Mouse (Mus musculus) cerebellum, adult 8-10 months (tissue): ENCODE data around the gene Lgals8.

ENCODE experiments used
- DNase-seq: peaks from one replicate; pipeline ENCODE4 v3.0.0; 2022

Gene Lgals8

DNA sequence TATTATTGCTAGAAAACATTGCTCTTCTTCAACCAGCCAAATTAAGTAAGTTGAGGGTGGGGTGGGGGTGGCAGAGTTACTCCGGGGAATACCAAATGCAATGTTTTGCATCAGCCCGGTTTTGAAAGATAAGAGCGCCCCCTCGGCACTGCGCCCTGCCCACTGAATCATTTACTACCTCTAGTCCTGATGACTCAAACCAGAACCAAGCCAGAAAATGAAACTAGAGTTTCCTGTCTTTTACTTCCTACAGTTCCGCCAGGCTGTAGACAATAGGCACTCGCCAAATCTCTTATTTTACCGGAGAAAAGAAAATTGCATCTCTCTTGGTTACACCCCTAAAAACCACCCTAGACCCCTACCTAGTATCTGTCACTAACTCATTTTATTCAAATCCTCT, 4.3 kb downstream of the Lgals8 start:
- DNase-seq = peak; percentile 30

DNA sequence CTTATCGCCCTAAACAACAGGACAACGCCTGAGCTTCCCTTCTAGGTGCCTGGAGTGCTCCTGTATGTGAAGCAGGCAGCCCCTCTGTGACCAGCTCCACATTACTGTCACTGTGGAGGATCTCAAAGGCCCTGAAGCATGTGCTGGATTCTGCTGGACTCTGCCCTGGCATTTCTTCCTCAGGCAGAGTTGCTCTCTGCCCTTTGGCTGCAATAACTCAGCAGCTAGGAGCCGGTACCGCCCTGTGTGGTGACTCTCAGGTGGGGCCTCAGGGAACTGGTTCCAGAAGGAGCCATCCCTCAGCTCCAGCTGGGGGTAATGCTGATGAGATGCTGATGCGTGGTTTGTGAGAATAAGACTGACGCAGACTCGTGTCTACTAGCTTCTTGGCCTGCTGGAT, 8.0 kb downstream of the Lgals8 start:
- no peak for DNase-seq

DNA sequence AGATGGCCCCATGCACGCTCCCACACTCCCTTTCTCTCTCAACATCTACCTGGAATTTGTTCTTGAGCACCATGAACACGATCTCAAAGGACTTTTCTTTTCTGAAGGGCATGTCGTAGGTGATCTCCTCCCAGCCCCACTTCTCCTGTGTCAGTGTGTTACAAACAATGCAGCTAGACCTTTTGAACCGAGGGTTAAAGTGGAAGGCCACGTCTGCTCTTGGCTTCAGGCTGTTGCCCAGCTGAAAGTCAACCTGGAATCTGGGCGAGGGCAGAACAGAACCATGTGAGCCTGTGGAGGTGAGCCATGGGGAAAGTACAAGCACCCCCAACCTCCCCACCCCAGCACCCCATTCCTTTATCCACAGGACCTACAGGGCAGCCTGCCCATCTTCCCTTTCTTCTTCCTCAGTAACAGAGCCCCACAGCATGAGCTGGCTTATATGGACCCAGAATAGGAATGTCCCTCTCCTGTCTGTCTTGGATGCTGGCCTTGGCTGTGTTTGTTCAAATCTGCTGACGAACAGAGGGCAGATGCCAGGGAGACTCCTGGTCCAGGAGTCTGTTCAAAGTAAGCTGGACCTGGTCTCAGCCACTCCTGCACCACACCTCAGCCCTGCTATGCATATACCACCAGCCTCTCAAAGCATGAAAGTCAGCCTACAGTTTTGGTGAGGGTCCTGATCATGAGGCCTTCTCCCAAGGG, 9.9 kb downstream of the Lgals8 start:
- DNase-seq = no peak

DNA sequence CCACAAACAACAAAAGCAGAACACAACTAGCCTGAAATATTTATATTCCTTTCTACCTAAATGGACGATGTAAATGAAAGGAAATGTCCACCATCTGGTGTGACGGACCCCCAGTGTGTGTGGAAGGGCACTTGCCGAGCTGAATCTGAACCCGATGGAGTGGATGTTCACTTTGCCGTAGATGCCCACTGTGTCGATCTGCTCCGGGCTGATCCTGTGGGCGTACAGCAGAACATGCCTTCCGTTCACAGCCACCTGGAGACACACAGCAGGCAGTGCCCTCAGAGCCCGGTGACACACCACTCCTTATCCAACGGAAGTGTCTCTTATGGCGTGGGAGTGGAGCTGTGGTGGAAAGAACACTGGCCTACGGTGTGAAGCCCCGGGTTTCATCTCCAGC, 11.6 kb downstream of the Lgals8 start:
- peak; percentile 33 for DNase-seq

DNA sequence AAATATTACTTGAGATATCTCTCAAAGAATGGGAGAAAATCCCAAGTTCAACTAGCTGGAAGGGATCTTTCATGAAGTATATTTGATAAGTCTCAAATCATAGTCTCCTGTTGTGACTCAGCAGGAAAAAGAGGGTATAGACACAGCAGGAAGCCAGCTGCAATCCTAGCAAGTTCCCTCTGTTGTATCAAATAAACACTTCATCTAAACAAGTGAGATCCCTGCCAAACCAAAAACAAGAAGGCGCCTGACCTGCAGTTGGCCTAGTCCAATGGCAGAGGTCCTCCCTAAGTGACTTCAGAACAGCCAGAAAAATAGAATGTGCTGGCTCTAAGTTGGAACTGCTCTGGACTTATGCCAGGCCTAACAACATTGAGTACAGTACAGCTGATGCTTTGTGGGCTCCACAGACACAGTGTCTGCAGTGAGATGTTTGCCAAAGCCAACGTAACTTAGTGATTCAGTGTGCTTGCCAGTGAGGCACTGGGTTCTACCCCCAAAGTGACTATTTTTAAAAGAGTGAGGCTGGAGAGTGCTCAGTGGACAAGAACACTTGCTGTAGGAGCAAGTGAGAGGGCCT, 22.6 kb downstream of the Lgals8 start:
- DNase-seq = no peak

DNA sequence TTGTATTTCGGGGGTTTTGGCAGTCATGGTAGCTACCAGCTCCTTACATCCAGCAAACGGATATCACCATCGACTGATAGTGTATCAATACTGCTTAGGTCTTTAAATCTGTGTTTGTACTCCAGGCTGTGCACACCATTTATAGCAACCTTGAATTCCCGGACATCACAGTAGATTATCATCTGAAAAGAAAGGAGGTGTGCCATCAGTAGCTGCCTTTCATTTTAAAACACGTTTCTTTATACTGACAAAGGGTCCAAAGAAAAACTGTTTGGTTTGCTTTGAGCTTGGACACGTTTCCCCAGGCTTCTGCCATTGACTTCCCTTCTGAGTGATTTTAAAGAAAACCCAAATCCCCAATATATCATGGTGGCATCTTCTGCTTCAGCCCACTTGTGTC, 23.9 kb downstream of the Lgals8 start:
- no peak for DNase-seq

DNA sequence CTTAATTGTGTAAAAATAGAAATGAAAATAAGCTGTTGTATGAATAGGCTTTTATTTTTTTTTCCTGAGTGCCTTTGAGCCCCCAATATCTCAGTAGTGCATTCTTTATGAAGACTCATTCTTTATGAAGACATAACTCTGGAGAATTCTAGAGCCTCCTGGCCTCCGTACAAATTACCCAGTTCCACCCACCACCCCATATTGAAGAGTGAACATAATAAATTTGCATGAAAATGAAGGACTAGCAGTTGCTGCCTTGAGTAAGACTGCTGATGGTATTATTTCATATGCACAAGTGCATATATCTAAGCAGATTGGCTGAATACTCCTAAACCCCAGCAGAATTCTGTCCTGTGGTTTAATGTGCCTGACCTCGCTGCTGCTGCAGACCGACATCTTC, 25.2 kb downstream of the Lgals8 start:
- no peak for DNase-seq

DNA sequence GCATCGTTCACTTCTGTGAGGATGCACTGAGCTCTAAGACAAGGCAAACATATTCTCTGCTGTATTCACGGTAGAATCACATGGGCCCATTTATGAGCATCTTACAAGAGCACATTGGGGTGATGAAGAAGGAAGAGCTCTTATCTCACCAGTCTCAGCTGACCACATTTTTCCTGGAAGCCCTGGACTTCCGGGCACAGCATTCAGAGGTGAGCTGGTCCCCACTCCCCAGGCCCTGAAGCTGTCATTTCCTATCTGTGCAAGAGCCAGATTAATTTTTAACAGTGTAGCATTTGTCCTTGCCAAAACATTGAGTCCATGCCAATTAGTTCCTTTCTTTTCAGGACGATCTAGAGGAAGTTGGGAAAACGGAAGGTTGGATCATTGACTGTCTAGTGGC, 30.9 kb downstream of the Lgals8 start:
- no peak for DNase-seq

DNA sequence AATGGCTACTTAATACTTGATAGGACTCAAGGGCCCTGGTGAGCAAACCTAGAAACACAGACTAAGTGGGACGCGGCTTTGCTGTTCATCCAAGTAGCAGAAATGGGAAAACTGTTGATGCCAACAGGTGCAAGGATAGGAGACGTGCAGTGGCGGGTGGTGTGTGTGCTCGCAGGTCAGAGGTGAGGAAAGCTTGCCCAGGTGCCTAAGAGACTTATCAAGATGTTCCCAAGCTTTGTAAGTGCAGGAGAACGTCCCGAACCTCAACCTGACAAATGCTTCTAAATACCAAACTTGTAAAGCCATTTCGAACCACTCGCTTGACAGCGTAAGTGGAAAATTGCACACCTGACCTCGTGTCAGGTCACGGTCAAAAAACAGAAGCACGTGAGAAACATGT, 36.2 kb downstream of the Lgals8 start:
- no peak for DNase-seq

DNA sequence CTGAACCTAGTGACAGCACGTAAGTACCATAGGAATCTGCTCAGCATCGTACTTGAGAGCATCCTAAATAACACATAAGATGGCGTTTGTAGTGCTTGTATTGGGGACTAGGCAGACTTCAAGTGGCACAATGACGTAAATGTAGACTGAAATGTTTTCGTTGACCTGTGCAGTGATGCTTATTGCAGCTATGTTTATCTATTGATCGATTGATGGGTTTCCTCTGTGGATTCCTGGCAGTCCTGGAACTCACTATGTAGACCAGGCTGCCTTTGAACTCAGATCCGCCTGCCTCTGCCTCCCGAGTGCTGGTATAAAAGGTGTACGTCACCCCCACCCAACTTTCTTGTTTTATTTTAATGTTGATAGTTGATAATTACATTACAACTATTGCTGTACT, 44.1 kb downstream of the Lgals8 start:
- no peak for DNase-seq

DNA sequence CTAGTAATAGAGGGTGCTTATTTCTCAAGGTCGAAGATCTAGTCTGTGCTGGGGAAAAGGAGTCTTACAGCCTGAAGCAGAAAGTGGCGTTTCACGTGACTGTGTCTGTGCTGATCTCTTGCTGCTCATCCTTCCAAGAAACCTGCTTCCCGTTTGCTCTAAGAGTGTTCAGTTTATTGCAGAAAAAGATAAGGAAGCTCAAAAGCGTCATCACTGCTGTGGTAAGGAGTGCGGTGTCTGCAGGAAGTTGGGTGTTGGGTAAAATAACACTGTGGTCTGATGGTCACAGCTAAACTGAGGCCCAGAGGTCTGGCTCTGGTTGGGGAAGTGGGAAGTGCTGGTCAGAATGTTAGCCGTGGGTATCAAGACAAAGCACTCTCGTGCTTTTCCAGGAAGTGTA, 52.7 kb downstream of the Lgals8 start:
- no peak for DNase-seq

DNA sequence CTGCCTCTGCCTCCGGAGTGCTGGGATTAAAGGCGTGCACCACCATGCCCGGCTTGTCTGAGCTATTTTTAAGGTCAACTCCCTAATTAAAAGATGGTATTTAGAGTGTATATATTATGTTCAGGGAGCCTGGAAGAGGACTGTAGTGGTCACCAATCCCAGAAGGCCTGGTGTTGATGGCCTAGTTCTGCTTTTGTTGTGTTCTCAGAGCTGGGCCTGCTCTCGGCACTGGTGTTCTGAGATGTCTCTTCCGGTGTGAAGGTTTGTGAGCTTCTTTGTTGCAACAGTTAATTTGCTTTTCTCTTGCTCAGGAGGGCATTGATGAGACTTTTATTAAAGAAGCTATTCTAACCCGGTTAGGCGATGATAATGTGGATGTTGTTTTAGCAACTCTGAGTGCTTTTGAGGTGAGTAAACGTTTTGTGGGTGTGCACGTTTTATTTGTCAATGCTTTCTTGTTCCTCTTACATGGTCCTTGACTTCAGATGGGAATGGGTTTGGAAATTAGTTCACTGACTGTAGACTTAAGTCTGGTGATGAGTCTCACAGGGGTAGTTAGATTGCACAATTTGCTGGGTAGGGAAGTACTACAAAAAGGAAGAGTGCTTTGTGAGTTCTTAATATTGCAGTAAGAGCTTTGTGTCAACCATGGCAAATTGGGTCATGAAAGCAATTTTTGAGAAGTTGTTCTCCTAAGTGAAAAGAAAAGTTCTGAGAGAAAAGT, 56.2 kb downstream of the Lgals8 start:
- DNase-seq = no peak

DNA sequence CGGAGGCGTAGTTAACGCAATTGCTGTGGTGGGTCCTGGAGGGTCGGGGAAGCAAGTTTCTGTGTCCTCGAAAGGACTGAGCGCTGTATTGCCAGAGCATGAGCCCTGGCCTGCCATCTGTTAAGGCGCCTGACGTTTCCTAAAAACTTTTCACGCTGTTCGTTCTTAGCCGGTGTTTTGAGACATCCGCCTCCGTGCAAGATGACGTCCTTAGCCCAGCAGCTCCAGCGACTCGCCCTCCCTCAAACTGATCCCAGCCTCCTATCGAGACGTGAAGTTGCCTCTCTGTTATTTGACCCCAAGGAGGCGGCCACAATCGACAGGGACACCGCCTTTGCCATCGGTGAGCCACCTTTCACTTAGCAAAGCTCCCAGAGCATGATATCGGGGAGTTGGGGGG, 69.2 kb downstream of the Lgals8 start:
- no peak for DNase-seq

DNA sequence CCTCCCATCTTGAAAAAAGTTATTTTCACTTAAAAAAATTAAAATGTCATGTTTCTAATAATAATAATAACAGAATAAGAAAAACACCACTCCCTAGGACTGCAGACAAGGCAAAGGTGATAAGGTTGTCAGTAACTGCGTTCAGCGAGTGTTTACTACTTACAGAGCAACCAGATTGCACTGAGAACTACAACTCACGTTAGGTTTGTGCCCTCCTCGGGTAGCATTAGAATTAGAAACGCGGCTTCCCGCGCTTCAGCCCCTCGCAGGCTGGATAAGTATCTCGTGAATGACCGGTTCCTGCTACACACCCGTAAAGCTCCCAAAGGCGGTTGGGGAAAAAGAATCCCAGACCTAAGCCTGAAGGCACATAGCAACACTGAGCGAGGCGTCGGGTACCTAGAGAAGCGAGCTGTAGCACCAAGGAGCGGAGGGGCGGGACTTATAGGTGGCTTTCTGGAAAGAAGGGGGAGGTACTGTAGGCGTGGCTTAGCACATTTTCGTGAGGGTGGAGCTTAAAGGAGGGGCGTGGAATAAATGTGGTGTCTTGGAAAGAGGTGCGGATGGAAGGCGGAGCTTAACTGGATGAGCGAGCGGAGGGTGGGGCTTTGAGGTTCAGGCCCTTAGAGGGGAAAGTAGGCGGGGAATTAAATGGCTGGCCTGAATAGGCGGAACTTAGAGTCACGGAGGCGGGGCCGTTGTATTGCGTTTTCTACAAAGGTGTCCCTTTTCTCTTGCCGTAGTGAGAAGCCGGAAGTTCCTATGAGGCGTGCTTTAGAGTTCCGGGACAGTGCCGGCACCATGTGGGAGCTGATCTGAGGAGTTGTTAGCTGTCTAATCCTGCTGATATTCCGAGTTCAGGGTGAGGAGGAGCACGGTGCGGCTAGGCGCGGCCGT, 69.9 kb downstream of the Lgals8 start, which contains the start of gene Heatr1:
Heatr1 (plus strand) TSS at position 419 of the 897 bp plus-strand sequence.
- DNase-seq = peak; percentile 95
